Mouse (Mus musculus): Measurements from ENCODE around the gene Klhl30.
A peak's percentile ranks its signal among the peaks of the same experiment; 100 is the strongest.

Klhl30 gene

GRCm38 (mm10) chr1:91350841-91351240 lies at the start of gene Klhl30:
Gene Klhl30 (plus strand): TSS chr1:91351016.
- DNase-seq (ENCODE audit: low spot score) = no peak

DNA sequence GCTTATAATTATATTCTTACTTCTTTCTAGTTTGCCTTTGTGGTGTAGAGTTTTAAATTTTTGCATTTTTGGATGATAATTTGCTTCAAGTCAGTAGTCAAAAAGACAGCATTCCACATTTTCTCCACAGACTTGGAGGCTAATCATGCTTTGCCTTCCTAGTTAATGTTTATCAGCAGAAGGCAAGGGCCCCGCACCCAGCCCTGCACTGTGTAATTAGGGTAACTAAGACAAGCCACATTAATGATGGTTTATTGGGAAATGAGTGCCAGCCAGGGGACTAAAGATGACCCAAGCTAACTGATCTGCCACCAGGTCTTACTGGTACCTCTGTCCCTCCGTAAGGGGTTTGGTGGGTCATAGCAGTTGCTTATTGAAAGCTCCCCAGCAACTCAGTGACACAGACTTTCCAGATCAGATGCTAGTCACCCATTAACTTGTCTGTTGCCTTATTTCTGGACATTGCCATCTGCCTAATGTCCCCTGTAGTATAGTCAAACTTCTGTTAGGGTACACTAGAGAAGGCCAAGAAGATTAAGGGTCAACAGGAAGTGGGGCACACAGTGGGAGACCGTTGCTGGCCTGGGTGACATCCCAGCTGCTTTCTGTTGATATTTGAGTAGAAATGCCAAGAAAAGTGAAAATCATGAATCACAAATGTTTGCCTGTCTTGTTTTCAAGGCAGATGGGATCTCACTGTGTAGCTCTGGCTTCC lies 49.5 kb upstream of the Klhl30 start:
- no peak for DNase-seq (ENCODE audit: low spot score)

DNA sequence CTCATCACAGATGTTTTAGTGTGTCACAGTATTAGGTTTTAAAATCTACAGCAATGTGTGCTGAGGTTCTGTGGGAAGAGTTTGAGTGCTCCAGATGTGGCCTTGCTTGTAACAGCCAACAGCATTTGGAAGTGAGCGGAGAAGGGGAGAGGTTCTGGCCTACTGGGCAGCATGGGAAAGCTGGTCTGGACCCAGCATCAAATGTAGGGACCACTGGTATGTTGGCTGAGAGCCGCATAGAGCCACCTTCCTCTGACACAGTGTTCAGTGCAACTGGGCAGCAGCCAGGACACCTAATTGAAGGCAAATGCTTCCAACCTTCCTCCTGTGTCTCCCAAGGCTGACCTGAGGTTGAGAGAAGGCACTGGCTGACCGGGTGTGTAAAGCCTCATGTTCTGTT lies 48.8 kb upstream of the Klhl30 start:
- DNase-seq (ENCODE audit: low spot score) = no peak

- DNase-seq (ENCODE audit: low spot score) = no peak
Measured at GRCm38 (mm10) chr1:91304621-91305020, 46.2 kb upstream of the Klhl30 start.

DNA sequence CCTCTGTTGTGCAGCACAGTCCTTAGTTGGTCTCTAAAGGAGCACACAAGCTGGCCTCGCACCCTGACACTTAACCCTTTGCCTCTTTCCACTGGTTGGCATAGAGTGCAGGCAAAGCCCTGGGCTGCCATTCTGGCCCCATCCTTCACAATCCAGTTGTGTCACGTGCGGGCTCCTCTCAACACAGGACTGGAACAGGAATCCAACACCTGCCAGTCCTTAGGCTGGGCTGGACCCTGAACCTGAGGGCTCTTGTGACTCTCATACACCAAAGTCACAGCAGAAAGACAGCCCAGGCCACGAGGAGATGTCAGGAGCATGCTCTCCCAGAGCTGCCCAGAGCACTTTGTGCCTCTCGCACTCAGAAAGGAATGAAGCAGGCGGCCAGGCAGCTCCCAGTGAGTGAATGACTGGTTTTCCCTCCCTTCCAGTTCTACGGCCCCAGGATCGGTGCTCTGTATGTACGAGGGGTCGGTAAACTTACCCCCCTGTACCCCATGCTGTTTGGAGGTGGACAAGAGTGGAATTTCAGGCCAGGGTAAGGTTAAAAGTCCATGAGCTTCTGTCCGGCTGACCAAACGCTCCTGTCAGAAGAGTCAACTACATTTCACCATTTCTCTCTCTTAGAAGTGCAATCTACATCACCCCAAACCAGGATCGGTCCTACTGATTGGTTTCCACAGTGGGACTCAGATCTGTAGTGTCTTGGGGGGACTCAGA lies 41.3 kb upstream of the Klhl30 start:
- no peak for DNase-seq (ENCODE audit: low spot score)

- no peak for DNase-seq (ENCODE audit: low spot score)
Measured at GRCm38 (mm10) chr1:91312273-91312672, 38.5 kb upstream of the Klhl30 start.

DNA sequence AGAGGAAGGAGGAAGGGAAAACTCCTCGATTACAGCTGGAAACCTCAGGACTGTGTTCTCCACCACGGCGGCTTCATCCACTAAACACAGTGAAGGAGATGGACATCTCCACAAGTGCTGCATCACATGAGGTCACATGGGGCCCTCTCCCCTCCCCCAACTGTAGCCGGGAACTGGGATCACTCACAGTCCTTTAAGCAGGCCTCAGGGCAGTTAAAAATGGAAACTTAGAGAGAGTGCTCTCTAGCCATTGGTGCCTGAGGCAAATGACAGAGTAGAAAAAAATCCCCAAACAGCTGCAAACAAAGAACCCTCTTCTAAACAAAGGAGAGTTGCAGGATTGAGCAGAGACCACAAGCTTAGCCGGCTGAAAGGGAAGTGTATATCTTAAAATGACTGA lies 37.6 kb upstream of the Klhl30 start:
- peak; percentile 55 for DNase-seq (ENCODE audit: low spot score)

DNA sequence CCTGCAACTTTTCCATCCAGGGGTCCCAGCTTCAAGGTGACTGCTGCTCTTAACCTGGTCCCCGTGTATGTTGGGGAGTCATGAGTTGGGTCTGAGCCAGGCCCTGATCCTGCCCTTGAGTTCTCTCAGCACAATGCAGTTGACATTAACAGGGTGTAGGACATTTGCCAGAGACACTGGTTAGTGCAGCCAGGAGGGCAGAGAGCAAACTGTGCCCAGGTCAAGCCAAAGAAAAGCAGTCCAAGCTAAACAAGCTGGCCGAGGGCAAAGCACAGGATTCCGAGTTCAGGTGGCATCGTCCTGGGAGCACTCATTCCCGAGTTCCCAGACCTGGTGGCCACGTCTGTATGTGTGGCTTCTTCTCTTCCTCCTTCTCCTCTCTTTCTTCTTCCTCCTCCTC lies 33.2 kb upstream of the Klhl30 start:
- no peak for DNase-seq (ENCODE audit: low spot score)

- no peak for DNase-seq (ENCODE audit: low spot score)
Measured at GRCm38 (mm10) chr1:91321760-91322438, 28.9 kb upstream of the Klhl30 start, which contains the start of gene Espnl. Gene Espnl (plus strand): TSS chr1:91322075.

DNA sequence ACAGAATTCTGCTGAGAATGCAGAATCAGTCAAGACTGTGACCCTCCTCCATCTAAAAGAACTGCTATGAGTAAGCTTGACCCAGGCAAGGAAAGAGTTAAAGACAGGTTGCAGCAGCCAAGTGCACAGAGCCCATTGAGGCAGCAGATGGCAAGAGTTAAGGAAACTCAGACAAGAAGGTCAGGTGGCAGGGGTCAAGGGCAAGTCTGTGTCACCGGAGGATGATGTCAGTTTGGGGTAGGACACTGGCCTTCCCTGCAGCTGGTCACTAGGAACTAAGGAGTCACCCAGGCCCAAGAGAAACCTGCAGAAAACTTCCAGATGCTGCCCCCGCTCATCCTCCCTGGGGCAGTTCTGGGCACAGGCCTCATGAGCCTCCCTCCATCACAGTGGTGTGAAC lies 26.2 kb upstream of the Klhl30 start:
- no peak for DNase-seq (ENCODE audit: low spot score)

- no peak for DNase-seq (ENCODE audit: low spot score)
Measured at GRCm38 (mm10) chr1:91325488-91326042, 25.3 kb upstream of the Klhl30 start.

- DNase-seq (ENCODE audit: low spot score) = no peak
Measured at GRCm38 (mm10) chr1:91332102-91332501, 18.7 kb upstream of the Klhl30 start.

DNA sequence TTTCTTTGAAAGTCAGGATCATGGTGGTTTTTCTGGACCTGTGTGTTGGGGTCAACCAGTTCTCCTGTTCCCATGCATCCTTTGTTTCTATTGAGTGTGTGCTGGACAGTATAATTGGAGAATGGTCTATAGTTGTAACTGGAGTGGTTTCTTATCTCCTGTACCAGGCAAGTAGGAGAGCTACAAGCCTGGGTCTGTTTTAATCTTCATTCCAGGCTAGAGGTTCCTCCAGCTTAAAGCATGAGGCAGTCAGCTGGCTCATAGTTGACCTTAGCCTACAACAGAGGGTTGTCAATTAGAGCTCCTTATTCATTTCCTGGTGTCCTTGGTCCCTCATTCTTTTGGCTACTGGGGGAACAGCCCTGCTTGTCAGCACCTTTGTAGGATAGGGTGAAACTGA lies 17.2 kb upstream of the Klhl30 start:
- no peak for DNase-seq (ENCODE audit: low spot score)

- DNase-seq (ENCODE audit: low spot score) = no peak
Measured at GRCm38 (mm10) chr1:91337355-91337754, 13.5 kb upstream of the Klhl30 start.

DNA sequence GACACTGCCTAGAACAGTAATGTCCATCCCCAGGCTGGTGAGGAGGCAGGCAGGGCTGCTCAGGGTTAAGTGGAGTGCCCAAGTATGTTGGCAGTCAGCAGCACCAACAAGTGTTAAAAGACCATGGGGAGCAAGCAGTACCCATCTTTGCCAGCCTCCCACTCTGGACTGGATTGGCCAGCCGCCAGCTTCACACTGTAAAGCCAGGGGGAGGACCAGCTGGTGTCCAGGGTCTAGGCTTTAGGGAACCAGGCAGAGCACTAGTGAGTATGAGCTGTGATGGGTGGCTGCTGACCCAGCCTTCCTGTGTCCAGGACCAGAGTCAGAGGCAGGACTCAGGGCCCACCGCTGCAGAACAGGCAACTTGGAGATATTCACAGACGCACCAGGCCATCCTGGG lies 6.8 kb upstream of the Klhl30 start:
- DNase-seq (ENCODE audit: low spot score) = no peak

GRCm38 (mm10) chr1:91344921-91345685 lies 5.7 kb upstream of the Klhl30 start:
- DNase-seq (ENCODE audit: low spot score) = peak; percentile 68

GRCm38 (mm10) chr1:91346892-91347291 lies 3.9 kb upstream of the Klhl30 start:
- DNase-seq (ENCODE audit: low spot score) = peak; percentile 84

- DNase-seq (ENCODE audit: low spot score) = no peak
Measured at GRCm38 (mm10) chr1:91351249-91351648, 433 bp downstream of the Klhl30 start.

- DNase-seq (ENCODE audit: low spot score) = no peak
Measured at GRCm38 (mm10) chr1:91352277-91352676, 1.5 kb downstream of the Klhl30 start.

GRCm38 (mm10) chr1:91356105-91356504 lies 5.3 kb downstream of the Klhl30 start:
- DNase-seq (ENCODE audit: low spot score) = no peak

DNA sequence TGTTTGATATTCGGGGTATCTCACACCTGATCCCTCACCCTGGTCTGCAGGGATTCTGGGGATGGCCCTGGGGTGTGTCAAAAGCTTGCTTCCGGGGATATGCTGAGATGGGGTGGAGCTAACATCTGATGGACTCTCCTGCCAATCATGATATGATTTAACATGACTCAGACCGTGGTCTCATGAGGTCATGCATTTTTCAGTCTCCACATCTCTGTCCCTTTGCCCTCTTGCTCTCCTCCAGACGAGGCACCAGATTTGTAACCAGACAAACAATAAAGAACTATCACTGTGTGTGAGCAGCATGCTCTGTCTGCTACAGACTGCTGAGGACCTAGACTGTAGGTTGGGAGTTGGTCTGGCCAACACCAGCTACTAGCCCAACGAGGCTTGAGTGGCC lies 11.3 kb downstream of the Klhl30 start:
- no peak for DNase-seq (ENCODE audit: low spot score)
